Mouse (Mus musculus) midbrain, embryonic 11.5 days (tissue): ENCODE results near the gene Mdga1. TPM values are rescaled to one million over a fixed set of nuclear protein-coding genes. Genes with fewer than 3 reads are reported as not detected.

Experiments
- ATAC-seq: fragments of 200-750 bp; cut with Nextera tagmentation; 2 replicates; pipeline ENCODE4 v1.8.0; 2017; ENCODE audit warnings: moderate TSS enrichment, moderate library complexity; ENCODE audit not compliant: low FRiP score
- DNase-seq: peaks from one replicate; pipeline ENCODE4 v3.0.0; 2015; ENCODE audit warnings: low spot score; ENCODE audit errors: missing footprints
- H3K27ac ChIP-seq: fragments of 300-500 bp; sonication (generic); 2 replicates; pipeline ENCODE4 v1.5.1; 2014; ENCODE audit warnings: low read depth, low read length
- H3K27me3 ChIP-seq: fragments of 300-500 bp; sonication (generic); 2 replicates; pipeline ENCODE4 v1.6.1; 2014; ENCODE audit warnings: mild to moderate bottlenecking, low read length, moderate library complexity, mixed read lengths; ENCODE audit not compliant: control insufficient read depth, insufficient read depth
- H3K36me3 ChIP-seq: fragments of 300-500 bp; sonication (generic); 2 replicates; pipeline ENCODE4 v1.6.1; 2014; ENCODE audit warnings: mild to moderate bottlenecking, low read length, moderate library complexity, mixed read lengths; ENCODE audit not compliant: control insufficient read depth, insufficient read depth
- H3K4me1 ChIP-seq: fragments of 300-500 bp; sonication (generic); 2 replicates; pipeline ENCODE4 v1.6.1; 2014; ENCODE audit warnings: low read length; ENCODE audit not compliant: control insufficient read depth, insufficient read depth
- H3K4me2 ChIP-seq: fragments of 300-500 bp; sonication (generic); 2 replicates; pipeline ENCODE4 v1.6.1; 2014; ENCODE audit warnings: mild to moderate bottlenecking, moderate library complexity
- H3K4me3 ChIP-seq: fragments of 300-500 bp; sonication (generic); 2 replicates; pipeline ENCODE4 v1.5.1; 2014; ENCODE audit warnings: low read depth, low read length
- H3K9ac ChIP-seq: fragments of 300-500 bp; sonication (generic); 2 replicates; pipeline ENCODE4 v1.6.1; 2014; ENCODE audit warnings: low read length
- H3K9me3 ChIP-seq: fragments of 300-500 bp; sonication (generic); 2 replicates; pipeline ENCODE4 v1.6.1; 2016; ENCODE audit warnings: low read length; ENCODE audit not compliant: control insufficient read depth
- WGBS: fragments of 180-500 bp; shearing (Covaris S2); extraction: QIAGEN DNeasy Blood & Tissue Kit; methylation state at CpG from one replicate; pipeline ENCODE4 v1.1.7; 2014; 5-methylcytosine and 5-hydroxymethylcytosine counted together
- polyA plus RNA-seq: library from polyadenylated mRNA; unstranded; fragments of >200 nt; fragmentation: Nextera tagmentation; extraction: Ambion mirVana; gene quantifications from 2 replicates; pipeline ENCODE4 v1.2.1, GENCODE M21; 2014

The Mdga1 gene
- polyA plus RNA-seq, 1 experiment from 2014 or later, result 6.5 TPM

DNA sequence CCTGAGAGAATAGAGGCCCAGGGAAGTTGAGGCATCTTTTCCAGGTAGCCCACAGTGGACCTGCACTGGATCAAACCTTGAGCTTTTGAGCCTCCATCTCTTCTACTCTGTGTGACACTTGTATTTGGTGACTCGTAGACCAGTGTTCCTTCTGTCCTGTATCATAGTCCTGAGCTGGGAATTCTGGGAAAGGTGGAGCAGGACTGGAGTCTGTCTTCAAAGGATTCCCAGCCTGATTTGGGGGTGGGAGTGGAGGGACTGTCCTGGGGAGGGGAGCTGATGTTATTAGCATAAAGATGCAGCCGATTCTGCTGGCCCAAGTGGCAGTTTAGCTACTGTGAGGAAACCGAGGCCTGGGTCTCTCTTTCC is 50.4 kb downstream of the Mdga1 start:
- H3K4me2 ChIP-seq, result no peak overlapping the region
- 84% methylated on average over 3 of the region's 3 CpGs for WGBS
- no peaks in the 10 kb centered on the region for H3K9me3 ChIP-seq
- no peak overlapping the region for H3K9ac ChIP-seq
- H3K27me3 ChIP-seq, result no peaks in the 10 kb centered on the region
- ATAC-seq (no peak), DNase-seq (no peak)
- no peak overlapping the region for H3K27ac ChIP-seq
- no peak overlapping the region for H3K4me3 ChIP-seq
- H3K36me3 ChIP-seq, result no peaks in the 10 kb centered on the region
- no peaks in the 10 kb centered on the region for H3K4me1 ChIP-seq

DNA sequence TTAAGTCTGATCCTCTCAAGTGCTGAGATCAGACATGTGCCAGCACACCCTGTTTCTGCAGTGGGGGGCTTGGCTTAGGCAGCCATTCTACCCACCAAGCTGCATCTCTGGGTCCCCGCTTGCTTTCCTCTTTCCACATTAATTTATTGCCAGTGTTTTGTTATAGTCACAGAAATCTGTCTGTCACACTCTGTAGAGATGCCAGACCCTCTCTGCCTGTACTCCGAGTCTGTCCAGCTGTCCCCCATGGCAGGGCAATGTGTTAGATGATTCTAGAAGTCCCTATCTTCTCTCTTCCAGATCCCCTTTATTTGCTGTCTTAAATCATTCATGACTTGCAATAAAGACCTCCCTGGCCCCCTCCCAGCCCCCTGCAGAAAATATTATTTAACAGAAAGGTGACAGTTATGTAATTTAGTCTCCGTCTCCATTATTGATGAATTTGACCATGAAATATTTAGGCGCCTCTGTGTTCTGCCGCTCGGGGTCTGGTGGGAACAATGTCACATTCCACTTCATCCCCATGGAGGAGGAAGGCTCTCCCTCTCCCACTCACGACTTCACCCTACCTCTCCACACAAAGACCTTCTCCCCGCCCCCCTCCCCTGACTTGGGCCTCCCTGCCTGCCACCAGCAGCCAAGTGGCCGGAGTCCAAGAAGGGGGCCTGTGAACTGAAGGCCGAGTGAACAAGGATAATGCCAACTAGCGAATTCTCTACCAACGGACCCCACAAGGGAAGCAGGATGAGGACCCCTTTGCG is 50.9 kb downstream of the Mdga1 start:
- no peak overlapping the region for H3K9ac ChIP-seq
- H3K4me3 ChIP-seq, result no peak overlapping the region
- WGBS, result 69% methylated on average over 13 of the region's 13 CpGs
- no peaks in the 10 kb centered on the region for H3K4me1 ChIP-seq
- no peaks in the 10 kb centered on the region for H3K9me3 ChIP-seq
- H3K4me2 ChIP-seq, result no peak overlapping the region
- no peaks in the 10 kb centered on the region for H3K27me3 ChIP-seq
- H3K36me3 ChIP-seq, result no peaks in the 10 kb centered on the region
- ATAC-seq (no peak), DNase-seq (no peak)
- no peak overlapping the region for H3K27ac ChIP-seq

DNA sequence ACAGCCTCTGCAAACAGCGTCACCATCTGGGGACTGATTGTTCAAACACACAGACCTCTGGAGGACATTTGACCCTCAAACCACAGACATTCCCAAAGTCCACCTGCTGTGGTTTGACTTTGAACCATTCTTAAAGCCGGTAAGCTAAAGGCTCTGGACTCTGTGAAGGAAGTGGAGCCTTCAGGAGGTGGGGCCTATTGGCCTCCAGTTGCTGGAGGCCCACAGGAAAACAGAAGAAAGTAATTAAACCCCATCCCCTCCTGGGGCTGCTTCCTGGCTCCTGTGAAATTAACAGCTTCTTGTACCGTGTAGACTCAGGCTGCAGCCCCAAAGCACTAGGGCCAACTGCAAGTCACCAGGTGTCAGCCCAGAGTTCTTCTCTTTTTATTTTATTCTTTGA is 52.9 kb downstream of the Mdga1 start:
- H3K27me3 ChIP-seq, result no peaks in the 10 kb centered on the region
- 27% methylated on average over 3 of the region's 3 CpGs for WGBS
- no peak overlapping the region for H3K27ac ChIP-seq
- no peaks in the 10 kb centered on the region for H3K4me1 ChIP-seq
- no peak for DNase-seq
- H3K36me3 ChIP-seq, result no peaks in the 10 kb centered on the region
- H3K4me2 ChIP-seq, result no peak overlapping the region
- no peak overlapping the region for H3K9ac ChIP-seq
- H3K4me3 ChIP-seq, result no peak overlapping the region
- H3K9me3 ChIP-seq, result no peaks in the 10 kb centered on the region
- ATAC-seq, result no peak

DNA sequence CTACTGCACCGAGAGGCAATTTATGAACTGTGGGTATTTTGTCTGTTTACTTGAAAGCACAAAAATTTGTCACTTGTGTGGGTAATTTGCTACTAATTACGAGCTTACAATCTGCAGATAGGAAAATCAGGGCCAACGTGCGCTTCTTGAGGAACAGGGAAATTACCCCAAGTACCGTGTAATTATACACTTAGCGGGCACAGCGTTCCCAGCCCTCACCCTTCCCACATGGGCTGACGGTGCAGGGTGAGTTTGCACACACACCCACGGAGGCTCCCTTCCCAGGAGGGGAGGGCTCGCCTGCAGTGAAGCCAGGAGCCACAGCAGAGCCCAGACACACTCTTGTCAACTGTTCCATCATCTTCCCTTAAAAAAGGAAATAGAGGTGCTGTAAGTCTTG is 54.1 kb downstream of the Mdga1 start:
- DNase-seq (no peak), ATAC-seq (no peak)
- H3K9ac ChIP-seq, result no peak overlapping the region
- H3K4me2 ChIP-seq, result no peak overlapping the region
- H3K4me3 ChIP-seq, result no peak overlapping the region
- no peaks in the 10 kb centered on the region for H3K9me3 ChIP-seq
- no peaks in the 10 kb centered on the region for H3K36me3 ChIP-seq
- H3K27me3 ChIP-seq, result no peaks in the 10 kb centered on the region
- H3K4me1 ChIP-seq, result no peaks in the 10 kb centered on the region
- 81% methylated on average over 10 of the region's 10 CpGs for WGBS
- no peak overlapping the region for H3K27ac ChIP-seq

GRCm38 (mm10) chr17:29913301-29913965 is 56.5 kb downstream of the Mdga1 start:
- Histone ChIP-seq H3K4me2 (no peak overlapping the region), H3K9me3 (no peaks in the 10 kb centered on the region), H3K27me3 (no peaks in the 10 kb centered on the region), H3K36me3 (no peaks in the 10 kb centered on the region), H3K27ac (no peak overlapping the region), H3K4me1 (no peaks in the 10 kb centered on the region), H3K9ac (no peak overlapping the region), H3K4me3 (no peak overlapping the region)
- WGBS, result 91% methylated on average over 16 of the region's 16 CpGs
- DNase-seq (no peak), ATAC-seq (no peak)

- H3K4me1 ChIP-seq, result no peaks in the 10 kb centered on the region
- ATAC-seq (no peak), DNase-seq (no peak)
- no peaks in the 10 kb centered on the region for H3K9me3 ChIP-seq
- H3K36me3 ChIP-seq, result no peaks in the 10 kb centered on the region
- H3K27me3 ChIP-seq, result no peaks in the 10 kb centered on the region
- H3K9ac ChIP-seq, result no peak overlapping the region
- no peak overlapping the region for H3K4me2 ChIP-seq
- no peak overlapping the region for H3K27ac ChIP-seq
- WGBS, result 83% methylated on average over 5 of the region's 5 CpGs
- H3K4me3 ChIP-seq, result no peak overlapping the region
Measured at GRCm38 (mm10) chr17:29912733-29913132, 57.2 kb downstream of the Mdga1 start.

DNA sequence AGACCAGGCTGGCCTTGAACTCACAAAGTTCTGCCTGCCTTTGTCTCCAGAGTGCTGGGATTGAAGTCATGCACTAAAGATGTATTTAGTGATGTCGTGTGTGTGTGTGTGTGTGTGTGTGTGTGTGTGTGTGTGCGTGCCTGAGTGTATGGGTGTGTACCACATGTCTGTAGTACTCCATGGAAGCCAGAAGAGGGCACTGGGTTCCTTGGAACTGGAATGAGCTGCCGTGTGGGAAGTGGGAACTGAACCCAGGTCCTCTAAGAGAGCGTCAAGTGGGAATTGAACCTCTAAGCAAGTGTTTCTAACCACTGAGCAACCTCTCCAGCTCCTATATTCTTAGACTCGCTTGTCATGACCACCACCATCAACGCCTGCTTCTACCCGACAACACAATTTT is 60.9 kb downstream of the Mdga1 start:
- WGBS, result 92% methylated on average over 7 of the region's 7 CpGs
- no peak overlapping the region for H3K4me2 ChIP-seq
- no peaks in the 10 kb centered on the region for H3K9me3 ChIP-seq
- no peaks in the 10 kb centered on the region for H3K27me3 ChIP-seq
- H3K9ac ChIP-seq, result no peak overlapping the region
- DNase-seq, result no peak
- no peaks in the 10 kb centered on the region for H3K36me3 ChIP-seq
- no peaks in the 10 kb centered on the region for H3K4me1 ChIP-seq
- H3K4me3 ChIP-seq, result no peak overlapping the region
- no peak overlapping the region for H3K27ac ChIP-seq
- ATAC-seq, result no peak

- H3K4me2 ChIP-seq, result no peak overlapping the region
Measured at GRCm38 (mm10) chr17:29904694-29905093, 65.2 kb downstream of the Mdga1 start.

DNA sequence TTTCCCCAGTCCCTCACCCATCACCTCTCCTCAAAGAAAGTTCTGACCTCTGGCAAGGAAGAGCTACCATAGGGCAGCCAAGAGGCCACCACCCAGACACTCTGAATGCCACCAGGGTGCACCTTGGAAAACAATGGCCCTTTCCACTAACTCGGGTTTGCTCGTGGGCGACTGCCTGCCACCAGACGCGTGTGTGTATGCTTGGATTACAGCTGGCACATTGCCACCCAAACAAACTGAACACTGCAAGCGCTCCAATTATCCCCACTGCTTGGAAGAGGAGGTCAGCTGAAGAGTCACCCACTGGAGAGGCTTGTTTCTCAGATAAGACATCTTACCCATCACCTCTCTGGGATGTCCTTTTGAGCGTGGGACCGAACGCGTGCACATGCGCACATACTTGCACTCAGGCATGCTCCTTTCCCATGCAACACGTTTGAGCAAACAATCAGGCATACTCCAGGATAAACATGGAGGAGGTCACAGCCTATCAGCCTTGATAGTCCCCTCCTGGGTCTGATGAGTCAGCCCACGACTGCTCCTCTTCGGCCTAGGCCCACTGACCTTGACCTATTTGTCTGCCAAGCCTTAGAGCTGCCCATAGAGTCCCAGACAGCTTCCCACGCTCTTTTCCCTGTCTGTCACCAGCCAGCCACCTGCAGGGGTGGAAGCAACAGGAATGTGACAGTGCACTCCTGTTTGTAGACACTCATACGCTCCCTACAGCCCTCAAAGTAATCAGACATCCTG is 67.3 kb downstream of the Mdga1 start:
- 77% methylated on average over 16 of the region's 16 CpGs for WGBS
- Histone ChIP-seq H3K27ac (no peak overlapping the region), H3K36me3 (no peaks in the 10 kb centered on the region), H3K4me3 (no peak overlapping the region), H3K4me2 (no peak overlapping the region), H3K9me3 (no peaks in the 10 kb centered on the region), H3K27me3 (no peaks in the 10 kb centered on the region), H3K9ac (no peak overlapping the region), H3K4me1 (peaks cover 2% of the 10 kb centered on the region; the same call in 1 of the 2 replicates)
- ATAC-seq (no peak), DNase-seq (no peak)

More at GRCm38 (mm10) chr17:29904694-29905093, 65.2 kb downstream of the Mdga1 start:
- DNase-seq (no peak), ATAC-seq (no peak)
- Histone ChIP-seq H3K9ac (no peak overlapping the region), H3K27me3 (no peaks in the 10 kb centered on the region), H3K27ac (no peak overlapping the region), H3K4me3 (no peak overlapping the region), H3K9me3 (no peaks in the 10 kb centered on the region), H3K36me3 (no peaks in the 10 kb centered on the region), H3K4me1 (no peaks in the 10 kb centered on the region)
- WGBS, result 69% methylated on average over 5 of the region's 5 CpGs
